Mouse (Mus musculus) heart, adult 8-10 months (tissue): Measurements from ENCODE around the gene Ormdl2. TPM values are rescaled to one million over a fixed set of nuclear protein-coding genes. Genes with fewer than 3 reads are reported as not detected.
"Not testable (repeated sequence)": the region's sequence is repeated elsewhere in the genome, so short reads cannot be mapped to it uniquely, and the experiment has no call there.

Experiments used
- DNase-seq: peaks from one replicate; pipeline ENCODE4 v3.0.0; 2022; ENCODE audit warnings: low spot score
- total RNA-seq, 4 experiments: library from RNA; stranded (reverse); gene quantifications; 2 replicates each; pipeline ENCODE4 v1.2.4; 2022

Gene Ormdl2
- total RNA-seq, result 10 to 100 TPM in 1 of 4 experiments, 1 to 10 TPM in 3; 5.8 to 10.5 (median 7.0) TPM

DNA sequence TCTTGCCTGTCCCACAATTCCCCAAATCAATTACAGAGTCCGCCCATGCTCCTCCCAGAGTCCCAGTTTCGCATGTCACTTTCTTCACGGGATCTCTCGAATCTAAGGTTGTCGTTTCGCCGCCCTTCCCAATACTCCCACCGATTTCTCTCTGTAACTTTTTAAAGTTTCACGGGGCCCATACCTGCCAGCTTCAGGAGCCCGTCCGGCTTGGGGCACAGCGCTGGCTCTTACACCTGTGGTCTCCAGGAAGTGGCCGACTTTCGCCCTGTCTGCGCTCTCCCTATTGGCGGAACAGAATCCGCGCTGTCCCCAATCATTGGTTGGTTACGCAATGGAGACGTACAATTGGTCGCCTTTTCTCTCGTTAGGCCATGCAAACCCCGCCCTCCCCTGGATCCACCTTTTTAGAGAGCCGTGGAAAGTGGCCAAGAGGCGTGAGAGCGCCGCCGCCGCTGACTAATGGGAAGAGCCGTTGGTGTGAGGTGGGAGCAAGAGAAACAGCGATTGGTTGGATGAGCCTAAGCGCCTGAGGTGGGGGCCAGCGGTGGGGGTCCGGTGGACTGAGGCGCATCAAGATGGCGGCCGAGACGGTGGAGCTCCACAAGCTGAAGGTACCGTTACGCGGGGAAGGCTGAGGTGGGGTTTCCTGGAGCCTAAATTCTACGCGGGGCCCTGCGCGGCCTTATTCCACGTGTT, at the start of gene Ormdl2:
TSS of gene Ormdl2 (minus strand) at position 288 of the 699 bp plus-strand sequence.
- DNase-seq, result peak; percentile 99

DNA sequence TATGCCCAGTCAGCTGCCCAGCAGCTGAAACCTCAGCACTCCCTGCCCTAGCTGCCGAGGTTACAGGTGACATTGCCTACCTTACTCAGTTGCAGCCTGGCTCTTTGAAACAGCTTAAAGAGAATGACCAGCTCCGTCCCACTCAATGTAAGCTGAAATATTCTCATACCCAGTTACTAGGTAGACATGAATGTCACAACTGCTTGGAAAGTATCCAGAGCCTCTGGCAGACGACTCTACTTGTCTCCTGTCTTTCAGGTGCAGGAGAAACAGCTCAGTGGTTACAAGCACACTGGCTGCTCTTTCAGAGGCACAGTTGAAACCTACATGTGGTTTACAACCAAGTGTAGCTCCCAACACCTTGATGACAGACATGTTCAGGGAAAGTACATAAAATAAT, 48.9 kb upstream of the Ormdl2 start:
- DNase-seq, result no peak

DNA sequence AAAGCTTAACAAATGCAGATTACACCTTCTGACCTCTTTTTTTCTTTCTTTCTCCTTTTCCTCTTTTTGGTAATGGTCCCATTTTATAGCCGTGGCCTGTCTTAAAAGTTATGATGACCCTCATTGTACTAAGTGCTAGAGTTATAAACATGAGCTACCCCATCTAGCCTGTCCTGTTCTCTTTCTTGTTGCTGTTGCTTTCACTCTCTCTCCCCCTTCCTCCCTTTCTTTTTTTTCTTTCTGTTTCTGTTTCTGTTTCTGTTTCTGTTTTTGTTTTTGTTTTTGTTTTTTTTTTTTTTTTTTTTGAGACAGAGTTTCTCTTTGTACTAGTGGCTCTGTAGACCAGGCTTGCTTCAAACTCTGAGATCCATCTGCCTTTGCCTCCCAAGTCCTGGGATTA, 45.1 kb upstream of the Ormdl2 start:
- DNase-seq, result no peak

DNA sequence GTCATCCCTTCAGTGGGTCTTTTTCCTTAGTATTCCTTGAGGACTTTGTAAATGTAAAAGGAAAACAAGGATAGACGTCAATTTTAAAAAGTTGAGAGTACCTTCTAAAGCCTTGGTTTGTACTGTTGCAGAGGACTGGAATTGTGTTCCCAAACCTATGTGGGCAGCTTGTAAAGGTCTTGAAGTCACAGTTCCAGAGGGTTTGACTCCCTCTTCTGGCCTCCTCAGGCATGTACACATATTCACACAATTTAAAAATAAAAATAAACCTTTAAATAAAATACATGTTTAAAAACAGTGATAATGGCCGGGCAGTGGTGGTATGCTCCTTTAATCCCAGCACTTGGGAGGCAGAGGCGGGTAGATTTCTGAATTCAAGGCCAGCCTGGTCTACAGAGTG, 44.6 kb upstream of the Ormdl2 start:
- DNase-seq, result no peak

DNA sequence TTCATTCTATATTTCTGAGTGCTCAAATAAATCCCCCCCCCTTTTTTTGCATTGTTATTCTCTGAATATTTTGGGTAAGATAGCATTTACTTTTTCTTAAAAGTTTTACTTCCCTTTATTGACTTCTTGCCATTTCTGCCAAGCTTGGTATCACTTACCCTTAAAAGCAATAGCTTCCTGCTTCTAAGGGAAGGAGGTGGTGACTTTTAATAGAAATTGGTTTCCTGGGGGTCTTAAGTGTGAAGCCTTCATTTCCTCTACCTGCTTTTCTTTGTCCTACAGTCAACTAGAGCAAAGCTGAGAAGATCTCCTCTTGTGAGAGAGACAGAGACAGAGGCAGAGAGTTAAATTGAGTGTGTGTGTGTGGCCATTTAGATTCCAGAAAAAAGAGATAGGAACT, 39.7 kb upstream of the Ormdl2 start:
- no peak for DNase-seq

DNA sequence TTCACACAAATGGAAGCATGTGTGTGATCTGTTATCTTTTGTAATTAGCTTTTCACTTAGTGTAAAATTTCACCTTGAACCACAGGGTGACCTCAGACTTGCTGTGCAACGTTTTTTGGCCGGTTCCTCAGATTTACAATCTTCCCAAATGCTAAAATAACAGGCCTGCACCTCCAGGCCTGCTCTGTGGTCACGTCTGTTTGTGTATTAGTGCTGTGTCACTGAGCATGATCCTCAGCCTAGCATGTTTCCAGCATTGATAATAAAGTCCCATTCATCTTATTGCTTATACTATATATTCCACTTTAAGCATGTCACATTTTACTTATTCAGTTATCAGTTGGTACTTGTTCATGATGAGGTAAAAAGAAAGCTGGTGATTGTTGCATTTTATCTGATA, 28.9 kb upstream of the Ormdl2 start:
- DNase-seq, result no peak

DNA sequence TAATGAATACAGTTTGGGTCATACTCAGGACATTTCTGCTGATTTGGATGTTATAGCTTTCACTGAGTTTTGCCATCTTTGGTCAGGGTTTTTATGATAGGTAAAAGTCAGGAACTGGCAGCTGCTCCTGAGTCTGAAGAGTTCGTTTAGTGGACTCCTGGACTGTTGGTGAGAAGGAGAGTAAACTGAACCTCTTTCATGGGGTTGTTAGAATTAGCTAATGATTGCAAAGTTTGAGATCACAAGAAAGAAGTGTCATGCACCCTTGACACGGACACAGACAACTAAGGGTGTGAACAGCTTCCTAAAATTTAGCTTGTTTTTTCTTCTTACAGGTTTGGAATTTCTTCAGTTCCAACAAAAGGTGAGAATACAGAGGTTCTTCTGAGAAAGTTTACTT, 27.0 kb upstream of the Ormdl2 start:
- no peak for DNase-seq

DNA sequence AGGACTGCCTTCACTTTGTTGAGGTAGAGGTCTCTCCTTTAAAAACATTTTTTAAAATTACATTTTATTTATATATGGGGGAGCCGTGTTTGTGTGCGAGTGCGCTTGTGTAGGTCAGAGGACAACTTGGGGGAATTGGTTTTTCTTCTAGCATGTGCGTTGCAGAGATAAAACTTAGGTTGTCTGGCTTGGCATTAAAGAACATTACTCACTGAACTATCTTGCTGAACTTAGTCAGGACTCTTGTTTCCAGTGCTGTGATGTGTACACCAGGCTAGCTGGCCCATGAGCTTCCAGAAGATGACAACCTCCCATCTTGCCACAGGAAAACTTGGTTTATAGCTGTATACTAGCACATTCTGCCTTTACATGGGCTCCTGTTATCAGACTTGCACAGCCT, 25.2 kb upstream of the Ormdl2 start:
- DNase-seq, result no peak

DNA sequence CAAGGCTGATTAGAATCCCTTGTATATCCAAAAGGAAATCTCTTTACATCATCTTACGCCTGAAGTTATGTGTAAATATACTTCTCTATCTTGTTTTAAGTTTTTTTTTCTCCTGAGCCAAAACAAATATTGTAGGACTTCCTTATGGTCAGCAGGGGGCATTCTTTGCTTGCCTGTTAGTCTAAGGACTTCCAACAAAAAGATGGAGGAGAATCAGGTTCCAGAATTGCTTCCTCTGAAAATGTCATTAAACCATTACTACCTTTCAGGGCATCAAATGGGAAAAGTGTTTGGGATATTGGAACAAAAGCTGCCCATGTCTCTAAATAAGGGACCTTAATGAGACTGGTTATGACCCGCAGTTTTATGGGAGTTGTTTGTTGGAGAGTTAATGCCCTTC, 24.1 kb upstream of the Ormdl2 start:
- peak; percentile 19 for DNase-seq

DNA sequence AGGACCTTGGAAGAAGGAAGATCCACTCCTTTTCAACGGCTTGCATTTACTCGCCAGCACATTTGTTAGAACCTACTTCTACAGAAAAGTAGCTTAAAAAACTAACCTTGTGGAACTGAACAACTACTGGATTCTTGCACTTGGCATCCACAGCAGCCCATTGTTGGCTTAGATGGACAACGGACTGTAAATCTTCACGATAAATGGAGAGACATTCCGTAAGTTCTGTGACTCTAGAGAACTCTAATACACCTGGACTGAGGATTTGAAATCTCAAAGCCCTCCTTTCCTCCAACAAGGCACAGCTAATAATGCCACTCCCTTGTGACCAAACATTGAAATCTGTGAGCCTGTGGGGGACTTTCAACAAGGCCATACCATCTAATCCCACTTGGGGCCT, 21.8 kb upstream of the Ormdl2 start:
- DNase-seq, result no peak

DNA sequence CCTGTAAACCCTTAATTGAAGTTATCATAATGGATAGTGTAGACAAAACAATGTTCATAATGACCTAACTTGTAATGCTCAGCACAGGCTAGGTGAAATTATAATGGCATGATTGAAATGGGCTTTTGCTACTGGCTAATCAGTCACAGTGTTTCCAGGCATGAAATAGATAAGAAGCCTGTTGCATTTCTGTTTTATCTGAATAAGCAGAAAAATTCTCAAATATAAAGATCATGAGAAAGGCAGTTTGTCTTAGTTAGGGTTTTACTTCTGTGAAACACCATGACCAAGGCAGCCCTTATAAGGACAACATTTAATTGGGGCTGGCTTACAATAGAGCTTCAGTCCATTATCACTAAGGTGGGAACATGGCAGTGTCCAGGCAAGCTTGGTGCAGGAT, 19.2 kb upstream of the Ormdl2 start:
- DNase-seq, result no peak

DNA sequence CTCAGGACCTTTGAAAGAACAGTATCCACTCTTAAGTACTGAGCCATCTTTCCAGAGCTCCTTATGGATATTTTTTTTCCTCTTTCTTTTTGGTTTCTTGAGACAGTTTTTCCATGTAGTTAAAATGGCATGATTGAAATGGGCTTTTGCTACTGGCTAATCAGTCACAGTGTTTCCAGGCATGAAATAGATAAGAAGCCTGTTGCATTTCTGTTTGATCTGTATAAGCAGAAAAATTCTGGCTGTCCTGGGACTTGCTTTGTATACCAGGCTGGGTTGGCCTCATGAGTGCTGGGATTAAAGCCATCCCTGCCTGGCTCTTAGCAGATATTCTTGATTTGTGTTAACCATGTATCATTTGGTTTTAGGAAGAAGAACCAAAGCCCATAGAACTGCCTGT, 18.0 kb upstream of the Ormdl2 start:
- no peak for DNase-seq

DNA sequence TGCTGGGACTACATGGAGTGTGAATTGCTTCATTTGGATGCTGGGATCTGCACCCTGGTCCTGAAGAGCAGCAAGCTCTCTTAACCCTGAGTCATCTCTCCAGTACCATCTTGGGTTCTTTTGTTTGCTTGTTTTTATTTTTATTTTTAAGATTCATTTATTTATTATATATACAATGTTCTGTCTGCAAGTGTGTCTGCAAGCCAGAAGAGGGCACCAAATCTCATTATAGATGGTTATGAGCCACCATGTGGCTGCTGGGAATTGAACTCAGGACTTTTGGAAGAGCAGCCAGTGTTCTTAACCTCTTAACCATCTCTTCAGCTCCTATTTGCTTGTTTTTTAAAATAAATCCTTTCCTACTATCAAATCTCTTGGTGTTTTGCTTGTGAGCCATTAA, 16.0 kb upstream of the Ormdl2 start:
- DNase-seq, result no peak

DNA sequence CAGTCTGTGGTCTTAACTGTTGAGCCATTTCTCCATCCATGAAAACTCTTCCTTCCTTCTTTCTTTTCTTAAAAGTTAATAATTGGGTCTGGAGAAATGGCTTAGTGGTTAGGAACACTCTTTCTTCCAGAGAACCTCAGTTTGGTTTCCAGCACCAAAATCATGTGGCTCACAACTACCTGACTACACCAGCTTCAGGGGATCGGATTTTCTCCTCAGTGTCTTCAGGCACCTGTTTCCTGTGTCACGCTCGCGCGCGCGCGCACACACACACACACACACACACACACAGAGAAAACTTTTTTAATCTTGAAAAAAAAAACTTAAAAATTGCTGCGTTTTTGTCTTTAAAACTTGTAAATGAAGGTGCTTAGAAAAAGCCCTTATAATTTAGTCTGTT, 2.4 kb upstream of the Ormdl2 start:
- DNase-seq, result no peak

DNA sequence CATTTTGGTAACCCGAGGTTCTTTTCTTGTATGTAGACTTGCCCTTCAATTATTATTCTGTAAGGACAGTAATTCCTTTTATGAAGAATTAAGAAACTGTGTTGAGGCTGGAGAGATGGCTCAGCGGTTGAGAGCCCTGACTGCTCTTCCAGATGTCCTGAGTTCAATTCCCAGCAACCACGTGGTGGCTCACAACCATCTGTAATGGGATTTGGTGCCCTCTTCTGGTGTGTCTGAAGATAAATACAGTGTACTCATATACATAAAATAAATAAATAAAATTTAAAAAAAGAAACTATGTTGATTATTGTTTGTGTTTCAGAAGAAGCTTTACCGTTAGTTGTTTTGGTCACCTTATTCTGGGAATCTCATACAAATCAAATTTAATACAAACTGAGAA, 1.6 kb upstream of the Ormdl2 start:
- not testable (repeated sequence) for DNase-seq

DNA sequence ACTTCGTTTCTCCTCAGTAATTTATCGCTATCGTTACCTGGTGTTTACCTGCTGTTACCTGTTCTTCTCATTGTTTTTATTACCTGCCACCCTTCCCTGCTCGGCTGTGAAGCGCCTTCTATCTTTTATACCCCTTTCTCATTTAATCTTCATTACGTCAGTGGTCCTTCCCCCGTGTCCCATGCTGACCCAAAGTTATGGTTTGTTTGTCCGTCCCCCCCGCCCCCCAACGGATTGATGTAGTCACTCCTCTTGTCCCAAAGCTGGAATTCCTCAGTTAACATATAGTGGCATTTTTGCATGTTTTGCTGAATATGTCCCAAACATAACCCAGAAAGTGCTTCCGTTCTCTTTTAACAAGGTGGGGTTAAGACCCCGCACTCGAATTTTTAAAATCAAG, 690 bp upstream of the Ormdl2 start:
- DNase-seq, result no peak

DNA sequence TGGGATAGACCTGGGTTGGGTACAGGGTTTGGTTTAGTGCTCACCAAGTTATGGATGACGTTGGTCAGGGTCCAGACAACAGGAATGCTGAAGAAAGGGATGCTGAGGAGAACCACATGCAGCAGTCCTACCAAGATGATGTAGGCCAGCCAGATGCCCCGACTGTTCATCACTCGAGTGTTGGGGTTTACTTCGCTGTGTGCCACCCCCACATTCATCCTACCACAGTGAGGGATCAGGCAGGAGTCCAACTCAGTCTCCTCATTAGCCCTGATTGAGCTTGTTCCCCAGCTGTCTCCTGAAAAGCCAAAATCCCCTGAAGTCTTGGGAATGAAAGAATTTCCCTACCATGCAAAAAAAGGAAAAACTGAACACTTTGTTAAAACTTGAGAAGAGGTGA, 1.2 kb downstream of the Ormdl2 start:
- DNase-seq, result no peak

DNA sequence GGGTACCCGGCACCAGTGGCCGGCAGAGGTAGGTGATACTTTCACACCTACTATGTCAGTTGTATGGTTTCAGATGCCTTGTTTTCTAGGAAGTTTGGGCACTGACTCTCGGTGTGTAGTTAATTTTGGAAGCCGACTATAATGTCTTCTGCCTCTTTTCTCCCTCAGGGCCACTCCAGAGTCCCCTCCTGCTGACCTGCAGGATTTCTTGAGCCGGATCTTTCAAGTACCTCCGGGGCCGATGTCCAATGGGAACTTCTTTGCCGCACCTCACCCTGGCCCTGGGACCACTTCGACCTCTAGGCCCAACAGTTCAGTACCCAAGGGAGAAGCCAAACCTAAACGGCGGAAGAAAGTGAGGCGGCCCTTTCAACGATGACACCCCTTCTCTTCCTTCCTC, 4.4 kb downstream of the Ormdl2 start, which contains the start of gene Sarnp:
TSS of gene Sarnp (plus strand) at position 301 of the 400 bp plus-strand sequence.
- no peak for DNase-seq

DNA sequence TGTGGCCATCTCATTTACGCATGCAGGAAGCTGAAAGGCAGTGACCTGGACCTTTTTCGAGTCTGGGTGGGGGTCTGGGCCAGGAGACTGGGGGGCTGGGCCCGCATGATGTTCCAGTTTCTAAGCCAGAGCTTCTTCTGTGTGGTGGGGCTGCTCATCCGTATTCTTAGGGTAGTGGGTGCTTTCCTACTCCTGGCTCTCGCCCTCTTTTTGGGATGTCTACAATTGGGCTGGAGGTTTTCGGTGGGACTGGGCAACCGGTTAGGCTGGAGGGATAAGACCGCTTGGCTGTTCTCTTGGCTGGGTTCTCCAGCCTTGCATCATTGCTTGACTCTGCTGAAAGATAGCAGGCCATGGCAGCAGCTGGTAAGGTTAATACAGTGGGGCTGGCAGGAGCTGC, 14.4 kb downstream of the Ormdl2 start:
- DNase-seq, result no peak

DNA sequence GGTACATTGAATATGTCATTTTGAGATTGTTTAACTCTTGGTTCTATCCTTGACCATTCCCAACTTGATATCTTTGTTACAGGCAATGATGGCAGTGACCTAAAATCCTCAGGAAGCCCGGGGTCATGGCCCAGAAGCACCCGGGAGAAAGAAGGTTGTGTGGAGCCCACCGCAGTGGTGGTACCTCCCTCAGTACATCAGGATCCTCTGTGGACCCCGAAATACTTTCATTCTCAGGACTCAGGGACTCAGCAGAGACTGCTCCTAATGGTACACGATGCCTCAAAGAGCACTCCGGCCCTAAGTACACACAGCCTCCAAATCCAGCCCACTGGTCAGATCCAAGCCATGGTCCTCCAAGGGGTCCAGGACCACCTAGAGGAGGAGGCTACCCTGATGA, 15.4 kb downstream of the Ormdl2 start:
- DNase-seq, result peak; percentile 24

DNA sequence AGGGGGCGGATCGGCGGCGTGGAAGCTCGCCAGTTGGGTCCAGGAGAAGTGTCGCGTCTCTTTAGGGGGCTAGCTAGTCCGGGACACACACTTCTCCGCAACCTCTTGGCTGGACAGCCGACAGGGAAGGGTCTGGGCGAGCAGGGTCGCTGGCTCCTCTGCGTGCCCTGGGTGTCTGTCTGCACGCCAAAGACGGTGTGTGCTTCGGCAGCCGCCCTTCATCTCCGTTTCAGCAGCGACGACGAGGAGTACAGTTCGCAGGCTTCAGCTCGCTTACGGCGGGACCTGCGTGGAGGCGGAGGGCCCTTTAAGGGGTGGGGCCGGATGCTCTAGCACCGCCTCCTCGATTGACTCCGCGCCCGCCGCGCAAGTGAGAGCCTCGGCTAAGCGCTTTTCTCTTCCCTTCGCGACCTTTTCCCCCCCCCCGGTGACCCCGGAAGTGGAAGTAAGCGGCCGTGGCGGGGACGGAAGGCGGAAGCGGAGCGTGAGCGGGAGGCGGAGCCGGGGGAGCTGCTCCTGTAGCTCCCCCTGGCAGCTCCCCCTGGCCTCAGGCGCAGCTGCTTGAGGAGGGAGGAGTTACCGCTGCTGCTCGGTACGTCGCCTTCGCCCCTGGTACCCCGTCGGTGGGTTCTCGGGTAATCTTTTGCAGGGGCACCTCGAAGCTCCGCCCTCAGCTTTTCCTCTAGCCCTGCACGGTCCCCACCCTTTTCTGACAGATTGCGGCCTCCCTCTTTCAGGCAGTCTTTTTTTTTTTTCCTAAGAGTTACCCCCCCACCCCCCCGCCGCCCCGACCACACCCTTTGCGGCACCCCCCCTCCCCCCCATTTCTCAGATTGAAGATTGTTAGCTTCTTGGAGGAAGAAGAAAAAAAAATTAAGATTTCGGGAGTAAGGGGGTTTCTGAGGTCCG, 16.1 kb downstream of the Ormdl2 start:
- DNase-seq, result peak; percentile 94

DNA sequence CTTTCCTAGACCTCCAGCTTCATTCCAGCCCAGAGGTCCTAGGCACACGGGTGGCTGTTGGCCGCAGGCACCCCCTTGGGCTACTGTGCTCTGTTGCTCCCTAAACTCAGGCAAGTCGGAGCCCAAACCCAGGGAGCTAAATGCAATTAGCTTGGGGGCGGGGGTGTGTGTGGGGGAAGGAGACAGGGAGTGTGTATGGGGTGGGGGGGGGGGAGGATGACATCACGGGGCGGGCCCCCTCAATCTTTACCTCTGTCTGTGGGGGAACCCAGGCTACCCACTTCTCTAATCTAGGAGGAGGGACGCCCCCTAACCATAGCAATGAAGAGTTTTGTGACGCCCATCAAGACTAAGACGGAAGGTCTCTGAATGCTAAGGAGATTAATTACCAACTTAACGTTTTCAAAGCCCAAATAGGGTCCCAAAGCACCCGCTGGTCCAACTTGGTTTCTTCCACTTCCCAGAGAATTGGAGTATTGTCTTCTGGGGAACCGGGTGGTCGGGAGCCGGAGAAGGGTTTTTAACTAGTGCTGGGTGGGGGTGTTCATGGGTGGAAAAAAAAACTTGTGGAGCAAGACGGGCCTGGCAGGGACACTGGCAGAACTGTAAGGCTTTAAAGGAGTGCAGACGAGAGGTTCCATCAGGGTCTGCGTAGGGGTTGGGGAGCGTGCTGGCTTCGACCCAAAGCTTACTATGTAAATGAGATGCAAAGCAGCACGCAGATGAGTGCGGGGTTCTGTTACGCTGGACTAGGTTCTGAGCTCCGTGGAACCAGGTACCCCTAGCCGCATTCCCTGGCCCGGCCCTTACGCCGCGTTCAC, 17.0 kb downstream of the Ormdl2 start, which contains the start of gene Tmem198b:
TSS of gene Tmem198b (minus strand) at position 100 of the 821 bp plus-strand sequence.
- DNase-seq, result peak; percentile 79
